Mouse (Mus musculus): ENCODE results near the gene Cyp2c55.

Cyp2c55 gene

DNA sequence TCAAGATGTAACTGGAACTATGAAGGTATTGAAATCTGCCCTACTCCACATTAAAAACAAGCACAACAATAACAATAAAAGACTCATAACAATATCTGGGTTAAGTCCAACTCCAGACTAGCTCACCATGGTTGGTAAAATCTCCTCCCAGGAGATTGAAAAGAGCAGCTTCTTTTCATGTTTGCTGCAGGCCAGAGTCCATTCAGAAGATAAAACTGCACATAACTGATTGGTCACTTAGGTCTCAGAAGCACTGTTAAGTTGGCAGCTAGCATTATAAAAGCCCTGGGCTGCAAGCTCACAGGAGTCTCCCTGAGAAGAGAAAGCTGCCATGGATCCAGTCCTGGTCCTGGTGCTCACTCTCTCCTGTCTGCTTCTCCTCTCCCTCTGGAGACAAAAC, at the start of gene Cyp2c55:
Gene Cyp2c55 (plus strand): TSS at position 305 of the 400 bp plus-strand sequence.
- no peak for DNase-seq (ENCODE audit: low read depth, low spot score)

DNA sequence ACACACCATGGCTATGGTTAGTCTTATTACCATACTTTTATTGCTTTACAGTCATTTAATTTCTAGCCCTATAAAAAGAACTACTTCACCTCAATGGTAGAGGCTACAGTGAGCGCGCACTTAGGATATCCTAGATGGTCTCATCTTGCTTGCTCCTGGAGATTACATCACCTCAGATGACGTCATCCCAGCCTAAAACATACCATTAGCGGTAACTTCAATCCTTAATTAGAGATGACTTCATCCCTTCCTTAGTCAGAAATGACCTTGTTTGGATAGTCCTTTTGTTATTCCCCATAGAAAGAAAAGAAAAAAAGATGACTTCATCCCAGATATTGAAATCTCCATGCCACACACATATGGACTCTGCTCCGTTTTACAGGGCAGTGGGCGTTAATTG, 36.1 kb upstream of the Cyp2c55 start:
- no peak for DNase-seq (ENCODE audit: low read depth, low spot score)

DNA sequence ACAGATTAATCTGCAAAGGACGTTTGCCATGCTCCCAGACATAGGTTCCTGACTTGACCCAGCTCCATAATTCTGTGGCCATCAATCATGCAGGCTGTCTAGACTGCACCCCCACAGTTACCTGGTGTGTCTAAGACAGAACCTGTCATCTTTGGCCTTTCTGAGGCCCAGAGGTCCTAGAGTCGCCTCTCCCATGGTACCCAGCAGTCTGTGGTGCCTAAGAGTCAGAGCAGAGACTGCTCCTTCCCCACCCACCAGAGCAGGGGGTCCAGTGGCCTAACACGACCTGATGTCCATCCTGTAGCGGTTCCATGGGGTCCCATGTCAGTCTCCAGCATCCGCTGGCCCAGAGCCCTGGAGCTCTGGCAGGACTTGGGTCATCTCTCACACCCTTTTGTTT, 34.2 kb upstream of the Cyp2c55 start:
- DNase-seq (ENCODE audit: low read depth, low spot score): no peak

DNA sequence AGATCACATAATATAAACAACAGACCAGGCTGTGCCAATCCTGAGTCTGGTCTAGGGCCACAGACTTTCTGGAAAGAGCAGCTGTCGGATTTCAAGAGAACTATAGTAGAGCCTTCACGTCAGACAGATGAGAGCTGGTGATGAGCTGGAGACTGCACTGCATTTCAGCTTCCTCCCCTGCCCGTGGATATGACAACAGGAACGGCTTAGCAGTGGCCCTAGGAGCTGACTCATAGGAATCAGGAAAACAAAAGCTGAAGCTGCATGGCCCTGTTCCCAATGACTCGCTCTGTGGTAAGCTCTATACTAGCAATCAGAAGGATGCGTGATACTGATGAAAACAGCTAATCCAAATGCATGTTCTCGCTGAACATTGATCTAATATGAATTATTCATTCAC, 33.2 kb upstream of the Cyp2c55 start:
- no peak for DNase-seq (ENCODE audit: low read depth, low spot score)

DNA sequence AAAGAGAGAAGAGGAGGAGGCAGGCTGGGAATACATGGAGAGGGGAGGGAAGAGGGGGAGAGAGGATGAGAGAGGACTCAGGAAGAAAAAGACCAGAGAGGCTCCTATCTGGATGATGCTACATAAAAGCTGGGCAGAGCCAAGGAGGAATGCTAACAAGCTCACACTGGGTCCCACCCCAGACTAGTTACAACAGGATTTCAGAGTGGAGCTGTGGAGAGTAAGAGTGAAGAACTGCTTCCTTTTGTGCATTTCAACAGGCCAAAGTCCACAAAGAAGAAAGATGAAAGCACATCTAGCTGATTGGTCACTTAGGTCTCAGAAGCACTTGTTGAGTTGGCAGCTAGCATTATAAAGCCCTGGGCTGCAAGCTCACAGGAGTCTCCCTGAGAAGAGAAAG, 30.6 kb upstream of the Cyp2c55 start:
- DNase-seq (ENCODE audit: low read depth, low spot score): no peak

DNA sequence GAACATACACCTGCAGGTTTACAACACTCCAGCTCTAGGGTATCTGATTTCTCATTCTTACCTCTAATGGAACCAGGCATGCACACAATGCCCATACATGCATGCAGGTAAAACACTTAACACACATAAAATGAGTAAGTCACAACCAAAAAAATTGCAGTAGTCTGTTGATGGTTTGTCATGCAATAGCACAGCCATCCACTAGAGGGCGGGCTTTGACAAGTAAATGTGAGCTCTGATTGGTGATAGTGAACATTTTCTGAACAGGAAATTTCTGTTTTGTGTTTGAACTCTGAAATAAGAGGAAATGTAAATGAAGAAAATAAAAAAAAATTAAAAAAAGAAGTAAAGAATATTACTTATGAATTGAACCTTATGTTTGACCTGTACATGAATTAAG, 24.9 kb upstream of the Cyp2c55 start:
- peak; percentile 56 for DNase-seq (ENCODE audit: low read depth, low spot score)

DNA sequence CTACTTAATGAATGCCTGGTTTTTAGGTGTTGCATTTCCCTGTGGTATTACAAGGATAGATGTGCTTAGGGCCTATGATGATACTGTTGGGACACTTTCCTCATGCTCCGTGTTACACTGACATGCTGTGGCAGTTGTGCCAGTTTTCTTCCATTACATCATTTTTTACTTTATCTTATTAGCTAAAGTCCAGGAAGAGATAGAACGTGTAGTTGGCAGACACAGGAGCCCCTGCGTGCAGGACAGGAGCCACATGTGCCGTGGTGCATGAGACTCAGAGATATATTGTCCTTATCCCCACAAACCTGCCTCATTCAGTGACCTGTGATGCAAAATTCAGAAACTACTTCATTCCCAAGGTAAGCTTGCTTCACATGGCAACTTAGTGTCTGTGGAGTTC, 8.6 kb upstream of the Cyp2c55 start:
- DNase-seq (ENCODE audit: low read depth, low spot score): no peak

DNA sequence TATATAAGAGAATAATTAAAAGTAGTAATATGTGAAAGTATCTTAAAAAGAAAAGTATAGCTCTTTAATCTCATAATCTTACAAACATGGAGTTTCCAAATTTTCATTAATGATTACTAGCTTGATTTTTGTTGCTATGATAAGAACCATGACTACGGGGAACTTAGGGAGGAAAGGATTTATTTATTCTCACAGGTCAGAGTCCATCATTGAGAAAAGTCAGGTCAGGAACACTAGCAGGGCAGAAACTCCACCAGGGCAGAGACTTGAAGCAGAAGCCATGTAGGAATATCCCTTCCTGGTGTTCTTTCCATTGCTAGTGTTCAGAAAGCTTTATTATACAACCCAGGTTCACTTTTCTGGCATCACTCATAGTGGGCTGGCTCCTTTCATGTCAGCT, 8.1 kb upstream of the Cyp2c55 start:
- no peak for DNase-seq (ENCODE audit: low read depth, low spot score)

DNA sequence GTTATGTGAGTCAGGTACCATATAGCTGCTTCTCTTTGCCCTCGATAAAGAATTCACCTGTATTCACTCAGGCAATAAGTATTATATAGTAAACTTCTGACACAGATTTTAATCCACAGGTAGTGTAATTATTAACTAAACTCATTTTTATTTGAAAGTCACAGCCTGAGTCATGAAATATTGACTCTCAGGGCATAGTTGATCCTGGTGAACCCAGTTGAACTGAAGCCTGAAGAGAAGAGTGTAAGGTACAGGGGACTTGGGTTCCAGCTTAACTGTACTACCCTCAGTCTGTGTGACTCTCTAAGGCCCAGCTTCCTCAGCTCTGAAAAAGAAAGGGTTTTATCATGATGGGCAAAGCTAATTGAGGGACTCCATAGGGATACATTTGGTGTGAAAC, 1.7 kb upstream of the Cyp2c55 start:
- no peak for DNase-seq (ENCODE audit: low read depth, low spot score)

DNA sequence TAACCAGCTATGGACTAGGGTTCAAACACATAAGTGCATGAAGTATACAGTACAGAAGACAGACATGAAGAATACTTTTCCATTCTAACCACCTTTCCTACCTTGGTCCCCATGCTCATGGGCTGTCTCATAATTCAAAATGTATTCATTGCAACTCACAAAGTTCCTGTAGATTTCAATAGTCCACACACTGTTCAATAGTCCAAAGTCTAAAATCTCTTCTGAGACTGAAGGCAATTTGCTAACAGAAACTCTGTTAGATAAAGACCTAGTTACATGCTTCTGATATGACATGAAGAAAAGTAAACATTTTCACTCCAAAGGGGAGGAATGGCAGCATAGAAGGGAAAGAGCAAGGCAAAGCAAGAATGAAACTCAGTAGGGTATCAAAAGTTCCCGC, 51.1 kb downstream of the Cyp2c55 start:
- DNase-seq (ENCODE audit: low read depth, low spot score): no peak

DNA sequence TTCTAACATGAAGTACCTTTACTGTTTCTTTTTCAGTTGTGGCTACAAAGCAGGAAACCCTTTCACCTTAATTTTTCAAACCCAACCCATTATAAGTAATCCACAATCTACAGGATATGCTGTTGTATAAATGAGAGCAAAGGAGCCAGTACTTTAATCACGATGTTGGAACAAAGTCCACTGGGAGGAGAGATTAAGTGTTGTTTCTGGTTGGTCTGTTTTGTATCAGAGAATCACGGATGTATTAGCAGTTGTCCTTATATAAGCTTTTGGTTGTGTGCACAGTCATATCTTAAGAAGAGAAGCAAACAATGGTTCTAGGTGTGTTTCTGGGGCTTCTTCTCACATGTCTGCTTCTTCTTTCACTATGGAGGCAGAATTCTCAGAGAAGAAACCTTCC, 53.9 kb downstream of the Cyp2c55 start, which contains the start of gene Cyp2c65:
Gene Cyp2c65 (plus strand): TSS at position 297 of the 400 bp plus-strand sequence.
- no peak for DNase-seq (ENCODE audit: low read depth, low spot score)
